Mouse (Mus musculus): ENCODE results near the gene Siglece. TPM values are rescaled to one million over a fixed set of nuclear protein-coding genes. Genes with fewer than 3 reads are reported as not detected.

The Siglece gene
- polyA plus RNA-seq, 1 experiment from 2014 or later, result not detected

- 83% methylated on average over 17 of the region's 17 CpGs for WGBS
- no peaks in the 10 kb centered on the region for H3K9me3 ChIP-seq (replicated peaks; ENCODE audit: control insufficient read depth, low read length)
- DNase-seq (ENCODE audit: low spot score) (no peak), ATAC-seq (replicated peaks; ENCODE audit: insufficient number of reproducible peaks, low FRiP score, low TSS enrichment, low read depth) (no peak)
- H3K4me2 ChIP-seq (ENCODE audit: low read depth, low read length), result no peak overlapping the region
- no peak overlapping the region for H3K4me3 ChIP-seq (ENCODE audit: low read depth, low read length)
- H3K27me3 ChIP-seq (ENCODE audit: control insufficient read depth, insufficient read depth, low read length), result no peaks in the 10 kb centered on the region
- no peak overlapping the region for H3K27ac ChIP-seq (replicated peaks; ENCODE audit: low read depth, low read length)
- no peak overlapping the region for H3K9ac ChIP-seq (replicated peaks; ENCODE audit: low read length)
- H3K36me3 ChIP-seq (replicated peaks; ENCODE audit: control insufficient read depth, insufficient read depth, low read depth, low read length), result no peaks in the 10 kb centered on the region
- no peaks in the 10 kb centered on the region for H3K4me1 ChIP-seq (ENCODE audit: control insufficient read depth, insufficient read depth, low read length)
These were observed 16.8 kb downstream of the Siglece start for GRCm38 (mm10) chr7:43643046-43643652.

- ATAC-seq (replicated peaks; ENCODE audit: insufficient number of reproducible peaks, low FRiP score, low TSS enrichment, low read depth), result no peak
- 83% methylated on average over 5 of the region's 5 CpGs for WGBS
These were observed 17.4 kb downstream of the Siglece start for GRCm38 (mm10) chr7:43642587-43642986.

GRCm38 (mm10) chr7:43637118-43637517 lies 22.8 kb downstream of the Siglece start:
- DNase-seq (ENCODE audit: low spot score) (no peak), ATAC-seq (replicated peaks; ENCODE audit: insufficient number of reproducible peaks, low FRiP score, low TSS enrichment, low read depth) (no peak)
- WGBS, result 82% methylated on average over 1 of the region's 1 CpGs

More at GRCm38 (mm10) chr7:43642587-43642986, 17.4 kb downstream of the Siglece start:
- Histone ChIP-seq H3K4me1 (ENCODE audit: control insufficient read depth, insufficient read depth, low read length) (no peaks in the 10 kb centered on the region), H3K27me3 (ENCODE audit: control insufficient read depth, insufficient read depth, low read length) (no peaks in the 10 kb centered on the region), H3K36me3 (replicated peaks; ENCODE audit: control insufficient read depth, insufficient read depth, low read depth, low read length) (no peaks in the 10 kb centered on the region), H3K4me3 (ENCODE audit: low read depth, low read length) (no peak overlapping the region), H3K9me3 (replicated peaks; ENCODE audit: control insufficient read depth, low read length) (no peaks in the 10 kb centered on the region), H3K4me2 (ENCODE audit: low read depth, low read length) (no peak overlapping the region), H3K27ac (replicated peaks; ENCODE audit: low read depth, low read length) (no peak overlapping the region), H3K9ac (replicated peaks; ENCODE audit: low read length) (no peak overlapping the region)
- no peak for DNase-seq (ENCODE audit: low spot score)

GRCm38 (mm10) chr7:43636194-43636593 lies 23.8 kb downstream of the Siglece start:
- WGBS, result 63% methylated on average over 2 of the region's 2 CpGs
- DNase-seq (ENCODE audit: low spot score) (no peak), ATAC-seq (replicated peaks; ENCODE audit: insufficient number of reproducible peaks, low FRiP score, low TSS enrichment, low read depth) (no peak)
- no peak overlapping the region for H3K4me2 ChIP-seq (ENCODE audit: low read depth, low read length)
- H3K36me3 ChIP-seq (replicated peaks; ENCODE audit: control insufficient read depth, insufficient read depth, low read depth, low read length), result no peaks in the 10 kb centered on the region
- no peaks in the 10 kb centered on the region for H3K4me1 ChIP-seq (ENCODE audit: control insufficient read depth, insufficient read depth, low read length)
- H3K9ac ChIP-seq (replicated peaks; ENCODE audit: low read length), result no peak overlapping the region
- no peak overlapping the region for H3K27ac ChIP-seq (replicated peaks; ENCODE audit: low read depth, low read length)
- H3K9me3 ChIP-seq (replicated peaks; ENCODE audit: control insufficient read depth, low read length), result no peaks in the 10 kb centered on the region
- H3K27me3 ChIP-seq (ENCODE audit: control insufficient read depth, insufficient read depth, low read length), result no peaks in the 10 kb centered on the region
- no peak overlapping the region for H3K4me3 ChIP-seq (ENCODE audit: low read depth, low read length)

More at GRCm38 (mm10) chr7:43637118-43637517, 22.8 kb downstream of the Siglece start:
- no peaks in the 10 kb centered on the region for H3K27me3 ChIP-seq (ENCODE audit: control insufficient read depth, insufficient read depth, low read length)
- H3K36me3 ChIP-seq (replicated peaks; ENCODE audit: control insufficient read depth, insufficient read depth, low read depth, low read length), result no peaks in the 10 kb centered on the region
- H3K4me2 ChIP-seq (ENCODE audit: low read depth, low read length), result no peak overlapping the region
- no peak overlapping the region for H3K4me3 ChIP-seq (ENCODE audit: low read depth, low read length)
- H3K27ac ChIP-seq (replicated peaks; ENCODE audit: low read depth, low read length), result no peak overlapping the region
- no peaks in the 10 kb centered on the region for H3K9me3 ChIP-seq (replicated peaks; ENCODE audit: control insufficient read depth, low read length)
- H3K4me1 ChIP-seq (ENCODE audit: control insufficient read depth, insufficient read depth, low read length), result no peaks in the 10 kb centered on the region
- H3K9ac ChIP-seq (replicated peaks; ENCODE audit: low read length), result no peak overlapping the region

GRCm38 (mm10) chr7:43634500-43634899 lies 25.5 kb downstream of the Siglece start, which contains the start of gene Ceacam18:
Gene Ceacam18 (plus strand): TSS chr7:43634707.
- Histone ChIP-seq H3K4me1 (ENCODE audit: control insufficient read depth, insufficient read depth, low read length) (no peaks in the 10 kb centered on the region), H3K36me3 (replicated peaks; ENCODE audit: control insufficient read depth, insufficient read depth, low read depth, low read length) (no peaks in the 10 kb centered on the region), H3K27ac (replicated peaks; ENCODE audit: low read depth, low read length) (no peak within 1 kb of the TSS), H3K4me2 (ENCODE audit: low read depth, low read length) (no peak within 1 kb of the TSS), H3K27me3 (ENCODE audit: control insufficient read depth, insufficient read depth, low read length) (no peaks in the 10 kb centered on the region), H3K4me3 (ENCODE audit: low read depth, low read length) (no peak within 1 kb of the TSS), H3K9ac (replicated peaks; ENCODE audit: low read length) (no peak within 1 kb of the TSS), H3K9me3 (replicated peaks; ENCODE audit: control insufficient read depth, low read length) (no peaks in the 10 kb centered on the region)
- ATAC-seq (replicated peaks; ENCODE audit: insufficient number of reproducible peaks, low FRiP score, low TSS enrichment, low read depth) (no peak), DNase-seq (ENCODE audit: low spot score) (no peak)
- 65% methylated on average over 6 of the region's 6 CpGs for WGBS

- no peaks in the 10 kb centered on the region for H3K27me3 ChIP-seq (ENCODE audit: control insufficient read depth, insufficient read depth, low read length)
- no peaks in the 10 kb centered on the region for H3K36me3 ChIP-seq (replicated peaks; ENCODE audit: control insufficient read depth, insufficient read depth, low read depth, low read length)
- DNase-seq (ENCODE audit: low spot score) (no peak), ATAC-seq (replicated peaks; ENCODE audit: insufficient number of reproducible peaks, low FRiP score, low TSS enrichment, low read depth) (no peak)
- H3K4me2 ChIP-seq (ENCODE audit: low read depth, low read length), result no peak overlapping the region
- H3K4me1 ChIP-seq (ENCODE audit: control insufficient read depth, insufficient read depth, low read length), result no peaks in the 10 kb centered on the region
- H3K9ac ChIP-seq (replicated peaks; ENCODE audit: low read length), result no peak overlapping the region
- WGBS, result 82% methylated on average over 4 of the region's 4 CpGs
- no peak overlapping the region for H3K4me3 ChIP-seq (ENCODE audit: low read depth, low read length)
- no peaks in the 10 kb centered on the region for H3K9me3 ChIP-seq (replicated peaks; ENCODE audit: control insufficient read depth, low read length)
- H3K27ac ChIP-seq (replicated peaks; ENCODE audit: low read depth, low read length), result no peak overlapping the region
These were observed 26.0 kb downstream of the Siglece start for GRCm38 (mm10) chr7:43633940-43634339.

- no peak overlapping the region for H3K4me2 ChIP-seq (ENCODE audit: low read depth, low read length)
- DNase-seq (ENCODE audit: low spot score) (no peak), ATAC-seq (replicated peaks; ENCODE audit: insufficient number of reproducible peaks, low FRiP score, low TSS enrichment, low read depth) (no peak)
- 81% methylated on average over 8 of the region's 8 CpGs for WGBS
- H3K4me3 ChIP-seq (ENCODE audit: low read depth, low read length), result no peak overlapping the region
- H3K27me3 ChIP-seq (ENCODE audit: control insufficient read depth, insufficient read depth, low read length), result no peaks in the 10 kb centered on the region
- no peaks in the 10 kb centered on the region for H3K9me3 ChIP-seq (replicated peaks; ENCODE audit: control insufficient read depth, low read length)
- no peaks in the 10 kb centered on the region for H3K4me1 ChIP-seq (ENCODE audit: control insufficient read depth, insufficient read depth, low read length)
- H3K27ac ChIP-seq (replicated peaks; ENCODE audit: low read depth, low read length), result no peak overlapping the region
- H3K36me3 ChIP-seq (replicated peaks; ENCODE audit: control insufficient read depth, insufficient read depth, low read depth, low read length), result no peaks in the 10 kb centered on the region
- no peak overlapping the region for H3K9ac ChIP-seq (replicated peaks; ENCODE audit: low read length)
These were observed 34.1 kb downstream of the Siglece start for GRCm38 (mm10) chr7:43625794-43626422.

- H3K4me2 ChIP-seq (ENCODE audit: low read depth, low read length), result no peak overlapping the region
- H3K36me3 ChIP-seq (replicated peaks; ENCODE audit: control insufficient read depth, insufficient read depth, low read depth, low read length), result no peaks in the 10 kb centered on the region
- DNase-seq (ENCODE audit: low spot score) (no peak), ATAC-seq (replicated peaks; ENCODE audit: insufficient number of reproducible peaks, low FRiP score, low TSS enrichment, low read depth) (no peak)
- no peaks in the 10 kb centered on the region for H3K4me1 ChIP-seq (ENCODE audit: control insufficient read depth, insufficient read depth, low read length)
- no peaks in the 10 kb centered on the region for H3K27me3 ChIP-seq (ENCODE audit: control insufficient read depth, insufficient read depth, low read length)
- no peaks in the 10 kb centered on the region for H3K9me3 ChIP-seq (replicated peaks; ENCODE audit: control insufficient read depth, low read length)
- no peak overlapping the region for H3K9ac ChIP-seq (replicated peaks; ENCODE audit: low read length)
- H3K4me3 ChIP-seq (ENCODE audit: low read depth, low read length), result no peak overlapping the region
- WGBS, result 52% methylated on average over 3 of the region's 3 CpGs
- H3K27ac ChIP-seq (replicated peaks; ENCODE audit: low read depth, low read length), result no peak overlapping the region
These were observed 34.9 kb downstream of the Siglece start for GRCm38 (mm10) chr7:43625065-43625464.

Data from embryonic facial prominence, embryonic 11.5 days (tissue).